Mouse (Mus musculus) B cell, adult (primary cell): ENCODE data around the gene Acsl4. TPM values are rescaled to one million over a fixed set of nuclear protein-coding genes. Genes with fewer than 3 reads are reported as not detected.

ENCODE experiments used
- total RNA-seq: library from RNA; stranded (reverse); gene quantifications from 4 replicates; pipeline ENCODE4 v1.2.4, GENCODE M21; 2023; ENCODE audit not compliant: inconsistent age

Acsl4 gene
- total RNA-seq: 16.6 to 19.0 TPM (median 18.6 TPM) in 4 replicates

GRCm38 (mm10) chrX:142390247-142390908 is at the start of gene Acsl4:
Gene Acsl4 (minus strand): TSS chrX:142390535.

GRCm38 (mm10) chrX:142305869-142306581 is 84.3 kb downstream of the Acsl4 start, which contains the start of gene Kcne1l:
Gene Kcne1l (minus strand): TSS chrX:142306294.

Other genes starting within 250 kb of the Acsl4 start
- not detected in 4 replicates for gene Gucy2f, start 193.6 kb downstream of the Acsl4 start, total RNA-seq
- gene Nxt2, start 163.8 kb downstream of the Acsl4 start, total RNA-seq: 3.9 to 8.1 TPM (median 5.5 TPM) in 4 replicates
- gene Kcne1l, start 84.2 kb downstream of the Acsl4 start, total RNA-seq: not detected in 4 replicates